Mouse (Mus musculus) heart, embryonic 15.5 days (tissue): ENCODE data around the gene Fam76a. TPM values are rescaled to one million over a fixed set of nuclear protein-coding genes. Genes with fewer than 3 reads are reported as not detected.
A peak's percentile ranks its signal among the peaks of the same experiment; 100 is the strongest.
"Not testable (repeated sequence)": the region's sequence is repeated elsewhere in the genome, so short reads cannot be mapped to it uniquely, and the experiment has no call there.

Source experiments
- ATAC-seq: fragments of 200-750 bp; cut with Nextera tagmentation; replicated peaks from 2 replicates; pipeline ENCODE4 v1.8.0; 2017; ENCODE audit warnings: low read depth, moderate TSS enrichment; ENCODE audit not compliant: insufficient number of reproducible peaks, insufficient read depth, low FRiP score
- H3K27ac ChIP-seq: fragments of 300-500 bp; sonication (generic); 2 replicates; pipeline ENCODE4 v1.5.1; 2015; ENCODE audit warnings: mild to moderate bottlenecking, inconsistent platforms
- H3K27me3 ChIP-seq: fragments of 300-500 bp; sonication (generic); 2 replicates; pipeline ENCODE4 v1.6.1; 2015; ENCODE audit warnings: inconsistent platforms
- H3K36me3 ChIP-seq: fragments of 300-500 bp; sonication (generic); 2 replicates; pipeline ENCODE4 v1.6.1; 2015; ENCODE audit warnings: mild to moderate bottlenecking, inconsistent platforms
- H3K4me1 ChIP-seq: fragments of 300-500 bp; sonication (generic); replicated peaks from 2 replicates; pipeline ENCODE4 v1.6.1; 2015; ENCODE audit warnings: inconsistent platforms
- H3K4me2 ChIP-seq: fragments of 300-500 bp; sonication (generic); 2 replicates; pipeline ENCODE4 v1.6.1; 2015; ENCODE audit warnings: inconsistent platforms, mild to moderate bottlenecking, moderate library complexity
- H3K4me3 ChIP-seq: fragments of 300-500 bp; sonication (generic); 2 replicates; pipeline ENCODE4 v1.5.1; 2015; ENCODE audit warnings: mild to moderate bottlenecking, inconsistent platforms
- H3K9ac ChIP-seq: fragments of 300-500 bp; sonication (generic); 2 replicates; pipeline ENCODE4 v1.6.1; 2015; ENCODE audit warnings: mild to moderate bottlenecking, inconsistent platforms
- H3K9me3 ChIP-seq: fragments of 300-500 bp; sonication (generic); replicated peaks from 2 replicates; pipeline ENCODE4 v1.6.1; 2016; ENCODE audit warnings: inconsistent platforms
- WGBS: fragments of 180-500 bp; shearing (Covaris S2); methylation state at CpG from one replicate; pipeline ENCODE4 v1.1.7; 2015; ENCODE audit warnings: mixed read lengths; 5-methylcytosine and 5-hydroxymethylcytosine counted together
- polyA plus RNA-seq: library from polyadenylated mRNA; unstranded; fragments of >200 nt; fragmentation: Nextera tagmentation; extraction: Ambion mirVana; gene quantifications from 2 replicates; pipeline ENCODE4 v1.2.1, GENCODE M21; 2015

The Fam76a gene
- polyA plus RNA-seq, 1 experiment from 2014 or later, result 37.0 TPM

GRCm38 (mm10) chr4:132944106-132944505, 21.7 kb upstream of the Fam76a start:
- Histone ChIP-seq H3K27me3 (no peaks in the 10 kb centered on the region), H3K9me3 (no peaks in the 10 kb centered on the region), H3K4me3 (no peak overlapping the region), H3K9ac (no peak overlapping the region), H3K36me3 (no peaks in the 10 kb centered on the region), H3K4me2 (no peak overlapping the region), H3K4me1 (peaks cover 28% of the 10 kb centered on the region), H3K27ac (no peak overlapping the region)
- no peak for ATAC-seq
- 53% methylated on average over 12 of the region's 12 CpGs for WGBS

GRCm38 (mm10) chr4:132943088-132943487, 20.7 kb upstream of the Fam76a start:
- Histone ChIP-seq H3K9ac (no peak overlapping the region), H3K4me3 (no peak overlapping the region), H3K27me3 (no peaks in the 10 kb centered on the region), H3K27ac (no peak overlapping the region), H3K4me1 (peaks cover 34% of the 10 kb centered on the region), H3K4me2 (no peak overlapping the region), H3K36me3 (no peaks in the 10 kb centered on the region), H3K9me3 (no peaks in the 10 kb centered on the region)
- WGBS, result 68% methylated on average over 8 of the region's 8 CpGs
- ATAC-seq, result no peak

DNA sequence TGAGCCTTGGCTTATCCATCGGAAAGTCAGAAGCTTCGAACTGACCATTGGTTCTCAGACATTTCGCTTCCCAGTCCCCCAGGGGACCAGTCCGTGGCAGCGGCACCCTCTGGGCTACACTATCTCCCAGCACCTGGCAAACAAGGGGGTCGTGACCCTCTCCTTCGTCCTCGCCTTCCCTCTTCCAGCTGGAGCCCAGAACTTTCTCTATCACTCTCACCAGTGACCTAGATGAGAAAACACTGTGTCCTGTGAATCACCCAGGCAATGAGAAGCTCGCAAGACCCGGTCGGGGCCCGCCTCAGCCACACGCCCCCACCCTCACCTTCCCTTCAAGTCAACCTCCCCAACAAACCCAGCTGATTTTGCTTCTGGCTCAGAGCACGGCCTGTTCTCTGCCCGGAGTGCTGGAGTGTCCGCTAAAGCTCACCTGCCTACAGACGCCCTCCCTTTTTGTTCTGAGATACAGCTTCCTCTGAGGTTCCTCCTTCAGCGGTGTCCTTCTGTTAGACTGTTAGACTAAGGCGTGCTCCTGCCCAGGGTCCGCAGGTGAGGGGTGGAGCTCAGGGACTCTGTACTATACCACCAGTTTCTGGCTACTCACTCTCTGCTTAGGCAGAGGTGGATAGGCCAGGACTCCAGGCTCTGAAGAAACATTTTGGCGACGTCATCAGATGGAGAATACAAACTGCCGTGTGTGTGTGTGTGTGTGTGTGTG, 18.8 kb upstream of the Fam76a start:
- H3K9me3 ChIP-seq, result no peaks in the 10 kb centered on the region
- H3K4me2 ChIP-seq, result no peak overlapping the region
- H3K36me3 ChIP-seq, result no peaks in the 10 kb centered on the region
- 57% methylated on average over 23 of the region's 23 CpGs for WGBS
- H3K27ac ChIP-seq, result no peak overlapping the region
- no peak overlapping the region for H3K4me3 ChIP-seq
- peaks cover 18% of the 10 kb centered on the region for H3K4me1 ChIP-seq
- ATAC-seq, result no peak
- no peaks in the 10 kb centered on the region for H3K27me3 ChIP-seq
- no peak overlapping the region for H3K9ac ChIP-seq

GRCm38 (mm10) chr4:132939421-132940127, 17.2 kb upstream of the Fam76a start:
- peaks cover 8% of the 10 kb centered on the region for H3K4me1 ChIP-seq
- no peaks in the 10 kb centered on the region for H3K9me3 ChIP-seq
- ATAC-seq, result no peak
- H3K9ac ChIP-seq, result no peak overlapping the region
- H3K36me3 ChIP-seq, result no peaks in the 10 kb centered on the region
- no peak overlapping the region for H3K27ac ChIP-seq
- 27% methylated on average over 22 of the region's 22 CpGs for WGBS
- no peak overlapping the region for H3K4me3 ChIP-seq
- no peaks in the 10 kb centered on the region for H3K27me3 ChIP-seq
- no peak overlapping the region; the same call in 1 of the 2 replicates for H3K4me2 ChIP-seq

DNA sequence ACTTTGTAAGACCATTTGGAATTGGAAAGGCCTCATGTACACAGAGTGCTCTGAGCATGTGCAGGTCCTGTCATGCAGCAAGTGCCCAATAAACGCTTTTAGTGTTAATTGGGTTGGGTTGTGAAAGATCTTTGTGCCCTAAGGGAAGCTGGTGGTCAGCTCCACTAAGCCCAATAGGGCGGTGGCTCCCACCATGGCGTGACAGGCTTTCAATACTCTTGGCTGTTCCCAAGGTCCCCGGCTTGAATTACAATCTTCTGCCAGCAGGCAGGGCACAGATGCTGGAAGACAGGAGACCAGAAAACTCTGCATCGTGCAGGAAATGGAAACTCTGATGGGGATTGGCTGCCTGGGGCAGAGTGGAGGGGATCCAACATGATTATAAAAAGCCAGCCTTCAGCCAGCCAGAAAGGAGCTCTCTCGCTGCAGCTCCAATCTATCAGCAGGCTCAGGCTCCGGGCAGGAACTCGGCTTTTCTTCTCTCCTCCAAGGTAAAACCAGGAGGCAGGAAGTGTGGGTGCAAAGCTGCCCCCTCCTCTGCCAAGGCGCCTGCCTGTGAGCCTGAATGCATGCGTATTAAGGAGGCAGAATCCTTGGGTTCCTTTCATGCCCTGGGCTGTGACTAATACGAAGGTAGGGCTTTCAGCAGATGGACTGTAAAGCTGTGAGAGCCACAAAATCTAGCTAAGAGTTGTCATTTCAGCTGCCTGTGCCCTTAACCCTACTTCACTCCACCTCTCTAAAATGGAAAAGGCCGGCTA, 16.0 kb upstream of the Fam76a start:
- 47% methylated on average over 12 of the region's 12 CpGs for WGBS
- ATAC-seq, result peak; percentile 47
- no peaks in the 10 kb centered on the region for H3K36me3 ChIP-seq
- H3K9ac ChIP-seq, result no peak overlapping the region
- peaks cover 6% of the 10 kb centered on the region for H3K4me1 ChIP-seq
- H3K9me3 ChIP-seq, result no peaks in the 10 kb centered on the region
- H3K4me3 ChIP-seq, result no peak overlapping the region
- H3K27ac ChIP-seq, result peak overlapping the region; percentile 68
- H3K4me2 ChIP-seq, result no peak overlapping the region
- no peaks in the 10 kb centered on the region for H3K27me3 ChIP-seq

DNA sequence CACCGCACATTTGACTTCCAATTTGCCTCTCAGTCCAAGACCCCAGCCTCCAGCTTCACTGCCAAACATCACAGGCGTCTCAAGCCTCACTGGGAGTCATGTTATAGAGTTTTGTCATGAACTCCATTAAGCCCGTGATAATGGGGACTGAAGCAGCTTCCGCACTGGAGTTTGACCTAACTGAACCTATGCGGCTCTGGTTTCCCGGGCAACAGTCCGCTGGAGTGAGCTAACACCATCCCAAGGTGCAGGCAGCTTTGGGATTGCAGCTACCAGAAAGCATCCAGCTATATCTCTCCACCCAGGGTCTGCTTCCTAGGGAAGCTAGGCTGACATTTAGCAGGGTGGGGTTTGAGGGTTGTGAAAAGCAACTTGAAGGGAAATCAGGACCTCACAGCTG, 12.3 kb upstream of the Fam76a start:
- WGBS, result 31% methylated on average over 7 of the region's 7 CpGs
- ATAC-seq, result no peak

DNA sequence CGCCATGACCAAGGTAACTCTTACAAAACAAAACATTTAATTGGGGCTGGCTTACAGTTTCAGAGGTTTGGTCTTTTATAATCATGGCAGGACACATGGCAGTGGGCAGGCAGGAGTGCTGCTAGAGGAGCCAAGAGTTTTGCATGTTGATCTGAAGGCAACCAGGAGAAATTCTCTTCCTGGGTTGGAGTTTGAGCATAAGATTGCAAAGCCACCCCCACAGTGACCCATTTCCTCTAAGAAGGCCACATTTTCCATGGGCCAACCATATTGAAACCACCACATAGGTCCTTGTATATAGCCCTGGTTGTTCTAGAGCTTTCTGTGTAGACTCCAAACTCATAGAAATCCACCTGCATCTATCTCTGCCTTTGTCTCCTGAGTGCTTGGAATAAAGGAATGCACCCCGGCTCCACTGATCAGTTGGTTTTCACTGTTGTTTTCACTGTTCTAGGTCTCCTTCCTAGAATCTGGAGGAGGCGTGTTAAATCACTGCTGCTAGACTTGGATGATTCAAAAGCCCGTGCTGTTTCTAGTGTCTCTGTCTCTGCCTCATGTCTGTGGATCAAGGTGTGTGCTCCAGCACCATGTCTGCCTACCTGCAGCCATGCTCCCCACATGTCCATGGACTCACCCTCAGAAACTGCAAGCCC, 10.5 kb upstream of the Fam76a start:
- no peak for ATAC-seq
- Histone ChIP-seq H3K9me3 (no peaks in the 10 kb centered on the region), H3K4me2 (no peak overlapping the region), H3K27me3 (no peaks in the 10 kb centered on the region), H3K9ac (no peak overlapping the region), H3K4me3 (no peak overlapping the region), H3K36me3 (no peaks in the 10 kb centered on the region), H3K4me1 (no peaks in the 10 kb centered on the region), H3K27ac (no peak overlapping the region)
- 71% methylated on average over 4 of the region's 4 CpGs for WGBS

More for the DNA sequence above, 12.3 kb upstream of the Fam76a start:
- H3K4me2 ChIP-seq, result no peak overlapping the region
- H3K27ac ChIP-seq, result no peak overlapping the region
- peaks cover 6% of the 10 kb centered on the region for H3K4me1 ChIP-seq
- H3K4me3 ChIP-seq, result no peak overlapping the region
- H3K9me3 ChIP-seq, result no peaks in the 10 kb centered on the region
- no peaks in the 10 kb centered on the region for H3K27me3 ChIP-seq
- no peak overlapping the region for H3K9ac ChIP-seq
- H3K36me3 ChIP-seq, result no peaks in the 10 kb centered on the region

DNA sequence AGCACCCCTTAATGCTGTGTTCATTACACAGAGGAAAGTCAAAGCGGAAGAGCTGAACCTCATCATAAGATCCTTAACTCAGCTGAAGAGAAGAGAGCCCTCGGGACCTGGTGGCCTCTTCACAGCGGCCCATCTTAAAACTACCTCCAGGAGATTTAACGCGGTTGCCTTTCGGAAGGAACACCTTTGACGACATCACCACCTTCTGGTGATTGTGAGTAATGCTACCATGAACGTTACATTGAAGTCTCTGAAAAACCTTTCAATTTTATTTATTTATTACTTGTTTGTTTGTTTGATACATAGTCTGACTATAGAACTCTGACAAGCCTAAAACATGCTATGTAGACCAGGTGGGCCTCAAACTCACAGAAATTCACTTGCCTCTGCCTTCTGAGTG, 8.4 kb upstream of the Fam76a start:
- H3K9me3 ChIP-seq, result no peaks in the 10 kb centered on the region
- no peaks in the 10 kb centered on the region for H3K36me3 ChIP-seq
- H3K27me3 ChIP-seq, result no peaks in the 10 kb centered on the region
- no peaks in the 10 kb centered on the region for H3K4me1 ChIP-seq
- WGBS, result 13% methylated on average over 8 of the region's 8 CpGs
- no peak overlapping the region for H3K9ac ChIP-seq
- ATAC-seq, result no peak
- H3K27ac ChIP-seq, result no peak overlapping the region
- no peak overlapping the region for H3K4me2 ChIP-seq
- H3K4me3 ChIP-seq, result no peak overlapping the region

DNA sequence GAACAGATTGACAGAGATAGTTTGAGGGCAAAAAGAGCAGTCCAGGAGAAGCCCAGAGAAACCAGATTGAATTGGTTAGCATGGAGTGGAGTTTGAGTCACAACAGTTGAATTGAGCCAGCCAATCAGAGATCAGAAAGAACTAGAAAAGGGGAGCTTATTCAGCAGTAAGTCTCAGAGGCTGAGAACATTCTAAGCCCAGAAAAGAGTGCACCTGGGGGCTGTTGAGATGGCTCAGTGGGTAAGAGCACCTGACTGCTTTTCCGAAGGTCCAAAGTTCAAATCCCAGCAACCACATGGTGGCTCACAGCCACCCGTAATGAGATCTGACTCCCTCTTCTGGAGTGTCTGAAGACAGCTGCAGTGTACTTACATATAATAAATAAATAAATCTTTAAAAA, 4.2 kb upstream of the Fam76a start:
- not testable (repeated sequence) for H3K4me3 ChIP-seq, H3K27me3 ChIP-seq, H3K9ac ChIP-seq, H3K4me1 ChIP-seq, H3K4me2 ChIP-seq, H3K27ac ChIP-seq, H3K36me3 ChIP-seq, H3K9me3 ChIP-seq, ATAC-seq
- WGBS, result 68% methylated on average over 2 of the region's 2 CpGs

- no peaks in the 10 kb centered on the region for H3K9me3 ChIP-seq
- H3K36me3 ChIP-seq, result peaks cover 2% of the 10 kb centered on the region; the same call in 1 of the 2 replicates
- H3K4me3 ChIP-seq, result peak overlapping the region; percentile 94
- peak overlapping the region; percentile 87 for H3K27ac ChIP-seq
- peak; percentile 37 for ATAC-seq
- peak overlapping the region; percentile 95 for H3K9ac ChIP-seq
- H3K4me2 ChIP-seq, result peak overlapping the region; percentile 75
- H3K4me1 ChIP-seq, result peaks cover 11% of the 10 kb centered on the region
- H3K27me3 ChIP-seq, result no peaks in the 10 kb centered on the region
- under 1% methylated on average over 38 of the region's 50 CpGs for WGBS
Measured at GRCm38 (mm10) chr4:132922061-132922530, 262 bp downstream of the Fam76a start.

DNA sequence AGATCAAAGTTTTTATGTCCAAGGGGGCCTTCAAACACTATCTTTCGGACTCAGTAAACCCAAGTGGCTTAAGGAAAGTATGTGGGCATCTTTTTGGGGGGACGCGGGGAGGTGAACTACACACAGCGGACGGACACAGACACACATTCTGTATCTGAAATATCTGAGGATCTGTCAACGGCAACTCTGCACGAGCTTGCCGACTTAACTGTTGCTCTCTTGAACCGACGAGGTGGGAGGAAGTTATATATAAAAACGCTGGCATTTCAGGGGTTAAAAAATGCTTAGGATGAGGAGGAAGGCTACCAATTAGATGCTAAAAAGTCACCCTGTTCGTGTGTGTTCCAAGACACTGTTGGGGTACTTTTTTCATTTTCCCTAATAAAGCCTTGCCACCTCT, 870 bp downstream of the Fam76a start:
- no peak for ATAC-seq
- Histone ChIP-seq H3K4me3 (peak overlapping the region; percentile 94), H3K4me2 (peak overlapping the region; percentile 75), H3K36me3 (peaks cover 5% of the 10 kb centered on the region; the same call in 1 of the 2 replicates), H3K9ac (peak overlapping the region; percentile 95), H3K27ac (no peak overlapping the region), H3K9me3 (no peaks in the 10 kb centered on the region), H3K27me3 (no peaks in the 10 kb centered on the region), H3K4me1 (peaks cover 11% of the 10 kb centered on the region)
- 32% methylated on average over 12 of the region's 12 CpGs for WGBS
